Mouse (Mus musculus): ENCODE measurements around the gene Gse1. TPM values are rescaled to one million over a fixed set of nuclear protein-coding genes. Genes with fewer than 3 reads are reported as not detected.

Gse1 gene
- total and polyA plus RNA-seq, 3 experiments = 12.1 to 24.3 (median 21.0) TPM

- no peak for TF ChIP-seq CTCF (IDR thresholded peaks at IDR 0.05)
- TF ChIP-seq POLR2A (IDR thresholded peaks at IDR 0.05; ENCODE audit: insufficient read depth, low read depth, low read length) = no peak
- no peak for TF ChIP-seq EP300 (IDR thresholded peaks at IDR 0.05; ENCODE audit: insufficient read depth, low read depth, low read length)
- DNase-seq = no peak
- H3K4me3 ChIP-seq = no peak overlapping the region
- no peaks in the 10 kb centered on the region for H3K27me3 ChIP-seq (ENCODE audit: control insufficient read depth, insufficient read depth, low read length)
- peaks cover 12% of the 10 kb centered on the region for H3K4me1 ChIP-seq (ENCODE audit: control insufficient read depth, insufficient read depth, low read length)
- WGBS = 59% methylated on average over 6 of the region's 6 CpGs
- H3K27ac ChIP-seq = no peak overlapping the region
- no peaks in the 10 kb centered on the region for H3K36me3 ChIP-seq (ENCODE audit: control insufficient read depth, insufficient read depth, low read length)
- no peak overlapping the region for H3K9ac ChIP-seq (ENCODE audit: low read depth, low read length)
- intact Hi-C loops (cut with DNase I) = no loop called here
- no peaks in the 10 kb centered on the region for H3K79me2 ChIP-seq (replicated peaks; ENCODE audit: control insufficient read depth, insufficient read depth, low read length)
These were observed 155.5 kb downstream of the Gse1 start for GRCm38 (mm10) chr8:120383713-120384112.

GRCm38 (mm10) chr8:120384745-120385144, 156.5 kb downstream of the Gse1 start:
- Histone ChIP-seq H3K27me3 (ENCODE audit: control insufficient read depth, insufficient read depth, low read length) (no peaks in the 10 kb centered on the region), H3K9ac (ENCODE audit: low read depth, low read length) (no peak overlapping the region), H3K79me2 (replicated peaks; ENCODE audit: control insufficient read depth, insufficient read depth, low read length) (no peaks in the 10 kb centered on the region), H3K27ac (no peak overlapping the region), H3K4me3 (no peak overlapping the region), H3K36me3 (ENCODE audit: control insufficient read depth, insufficient read depth, low read length) (no peaks in the 10 kb centered on the region), H3K4me1 (ENCODE audit: control insufficient read depth, insufficient read depth, low read length) (peaks cover 12% of the 10 kb centered on the region)
- TF ChIP-seq POLR2A (IDR thresholded peaks at IDR 0.05; ENCODE audit: insufficient read depth, low read depth, low read length) = no peak
- TF ChIP-seq CTCF (IDR thresholded peaks at IDR 0.05) = peak; percentile 61
- intact Hi-C loops (cut with DNase I) = no loop called here
- no peak for DNase-seq

GRCm38 (mm10) chr8:120388246-120388645, 160.0 kb downstream of the Gse1 start:
- no peak overlapping the region for H3K27ac ChIP-seq
- TF ChIP-seq CTCF (IDR thresholded peaks at IDR 0.05) (no peak), POLR2A (IDR thresholded peaks at IDR 0.05; ENCODE audit: insufficient read depth, low read depth, low read length) (no peak), EP300 (IDR thresholded peaks at IDR 0.05; ENCODE audit: insufficient read depth, low read depth, low read length) (no peak)
- no peaks in the 10 kb centered on the region for H3K27me3 ChIP-seq (ENCODE audit: control insufficient read depth, insufficient read depth, low read length)
- peaks cover 8% of the 10 kb centered on the region; the same call in 1 of the 2 replicates for H3K4me1 ChIP-seq (ENCODE audit: control insufficient read depth, insufficient read depth, low read length)
- 87% methylated on average over 6 of the region's 6 CpGs for WGBS
- no peaks in the 10 kb centered on the region for H3K36me3 ChIP-seq (ENCODE audit: control insufficient read depth, insufficient read depth, low read length)
- no peak overlapping the region for H3K4me3 ChIP-seq
- DNase-seq = no peak
- no peak overlapping the region for H3K9ac ChIP-seq (ENCODE audit: low read depth, low read length)
- intact Hi-C loops (cut with DNase I) = no loop called here
- H3K79me2 ChIP-seq (replicated peaks; ENCODE audit: control insufficient read depth, insufficient read depth, low read length) = no peaks in the 10 kb centered on the region

DNA sequence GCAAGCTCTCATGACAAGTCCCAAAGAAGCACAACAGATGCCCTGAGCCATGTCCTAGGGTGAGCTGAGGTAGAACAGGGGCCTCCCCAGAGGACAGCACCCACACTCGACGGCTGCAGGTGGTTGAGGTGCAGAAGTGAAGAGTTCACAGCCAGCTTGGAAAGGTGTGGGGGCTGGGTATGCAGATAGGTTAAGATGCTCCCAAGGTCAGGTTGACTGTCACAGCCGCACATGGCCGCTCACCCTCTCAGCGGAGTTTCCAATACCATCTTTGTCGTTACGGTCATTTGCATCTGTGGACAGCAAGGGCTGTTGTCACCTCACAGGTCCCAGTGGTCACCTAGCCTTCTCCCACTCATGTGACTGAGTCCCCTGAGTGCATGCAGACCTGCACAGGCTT, 162.3 kb downstream of the Gse1 start:
- Histone ChIP-seq H3K27ac (no peak overlapping the region), H3K4me3 (no peak overlapping the region), H3K36me3 (ENCODE audit: control insufficient read depth, insufficient read depth, low read length) (no peaks in the 10 kb centered on the region), H3K9ac (ENCODE audit: low read depth, low read length) (no peak overlapping the region), H3K4me1 (ENCODE audit: control insufficient read depth, insufficient read depth, low read length) (peaks cover 11% of the 10 kb centered on the region), H3K27me3 (ENCODE audit: control insufficient read depth, insufficient read depth, low read length) (no peaks in the 10 kb centered on the region), H3K79me2 (replicated peaks; ENCODE audit: control insufficient read depth, insufficient read depth, low read length) (no peaks in the 10 kb centered on the region)
- DNase-seq = no peak
- 94% methylated on average over 7 of the region's 7 CpGs for WGBS
- intact Hi-C loops (cut with DNase I) = no loop called here
- TF ChIP-seq CTCF (IDR thresholded peaks at IDR 0.05) (no peak), POLR2A (IDR thresholded peaks at IDR 0.05; ENCODE audit: insufficient read depth, low read depth, low read length) (no peak), EP300 (IDR thresholded peaks at IDR 0.05; ENCODE audit: insufficient read depth, low read depth, low read length) (no peak)

DNA sequence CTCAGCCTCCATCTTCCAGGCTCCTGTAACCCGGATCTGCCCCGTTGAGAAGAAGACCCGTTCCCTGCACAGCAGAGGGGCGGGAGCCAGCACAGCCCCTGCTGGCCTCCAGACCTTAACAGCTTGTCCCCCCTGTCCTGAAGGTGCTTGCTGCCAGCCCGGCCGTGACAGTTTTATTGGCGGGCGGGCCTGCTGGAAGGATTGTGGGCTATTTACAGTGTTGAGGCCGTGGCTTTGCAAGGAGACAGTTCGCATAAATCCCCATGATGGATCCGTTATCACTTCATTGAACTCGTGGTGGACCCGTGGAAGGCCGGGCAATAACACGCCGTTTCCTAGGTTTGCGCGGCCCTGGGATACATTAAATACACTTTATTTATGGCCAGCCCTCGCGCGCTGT, 163.6 kb downstream of the Gse1 start:
- TF ChIP-seq EP300 (IDR thresholded peaks at IDR 0.05; ENCODE audit: insufficient read depth, low read depth, low read length) (no peak), POLR2A (IDR thresholded peaks at IDR 0.05; ENCODE audit: insufficient read depth, low read depth, low read length) (no peak), CTCF (IDR thresholded peaks at IDR 0.05) (no peak)
- WGBS = 88% methylated on average over 21 of the region's 21 CpGs
- Histone ChIP-seq H3K79me2 (replicated peaks; ENCODE audit: control insufficient read depth, insufficient read depth, low read length) (no peaks in the 10 kb centered on the region), H3K9ac (ENCODE audit: low read depth, low read length) (no peak overlapping the region), H3K4me3 (no peak overlapping the region), H3K27ac (no peak overlapping the region), H3K36me3 (ENCODE audit: control insufficient read depth, insufficient read depth, low read length) (no peaks in the 10 kb centered on the region), H3K27me3 (ENCODE audit: control insufficient read depth, insufficient read depth, low read length) (no peaks in the 10 kb centered on the region), H3K4me1 (ENCODE audit: control insufficient read depth, insufficient read depth, low read length) (peaks cover 11% of the 10 kb centered on the region)
- DNase-seq = no peak
- intact Hi-C loops (cut with DNase I) = no loop called here

DNA sequence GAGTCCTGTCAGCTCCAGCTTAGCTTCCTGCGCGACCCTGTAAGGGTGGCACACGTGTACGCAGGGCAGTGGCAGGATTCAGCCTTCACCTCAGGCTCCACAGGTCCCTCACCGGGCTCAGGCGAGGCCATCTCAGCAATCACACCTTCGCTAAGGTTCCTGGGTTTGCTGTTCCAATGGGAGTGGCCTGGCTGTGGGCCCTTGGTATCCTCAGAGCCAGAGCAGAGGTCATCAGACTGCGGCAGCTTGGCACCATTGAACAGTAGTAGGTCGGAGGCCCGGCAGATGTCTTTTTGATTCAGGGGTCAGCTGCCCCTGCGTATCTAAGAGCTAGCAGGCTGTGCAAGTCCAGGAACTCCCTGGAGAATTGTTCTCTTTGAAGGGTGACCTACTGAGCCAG, 164.8 kb downstream of the Gse1 start:
- Histone ChIP-seq H3K9ac (ENCODE audit: low read depth, low read length) (no peak overlapping the region), H3K79me2 (replicated peaks; ENCODE audit: control insufficient read depth, insufficient read depth, low read length) (no peaks in the 10 kb centered on the region), H3K36me3 (ENCODE audit: control insufficient read depth, insufficient read depth, low read length) (no peaks in the 10 kb centered on the region), H3K27me3 (ENCODE audit: control insufficient read depth, insufficient read depth, low read length) (no peaks in the 10 kb centered on the region), H3K27ac (no peak overlapping the region), H3K4me3 (no peak overlapping the region), H3K4me1 (ENCODE audit: control insufficient read depth, insufficient read depth, low read length) (peaks cover 11% of the 10 kb centered on the region)
- 53% methylated on average over 11 of the region's 11 CpGs for WGBS
- intact Hi-C loops (cut with DNase I) = no loop called here
- no peak for TF ChIP-seq EP300 (IDR thresholded peaks at IDR 0.05; ENCODE audit: insufficient read depth, low read depth, low read length)
- TF ChIP-seq POLR2A (IDR thresholded peaks at IDR 0.05; ENCODE audit: insufficient read depth, low read depth, low read length) = no peak
- TF ChIP-seq CTCF (IDR thresholded peaks at IDR 0.05) = no peak
- DNase-seq = peak in 1 of 2 experiments; percentile 30

All from heart, adult 2 months (tissue).